Mouse (Mus musculus) ZHBTc4 (cell line): Measurements from ENCODE around the gene Ptgds.

Source experiments
- DNase-seq: peaks from one replicate; pipeline ENCODE4 v3.0.0-alpha.2; 2011; ENCODE audit warnings: low read depth, low spot score

The Ptgds gene

DNA sequence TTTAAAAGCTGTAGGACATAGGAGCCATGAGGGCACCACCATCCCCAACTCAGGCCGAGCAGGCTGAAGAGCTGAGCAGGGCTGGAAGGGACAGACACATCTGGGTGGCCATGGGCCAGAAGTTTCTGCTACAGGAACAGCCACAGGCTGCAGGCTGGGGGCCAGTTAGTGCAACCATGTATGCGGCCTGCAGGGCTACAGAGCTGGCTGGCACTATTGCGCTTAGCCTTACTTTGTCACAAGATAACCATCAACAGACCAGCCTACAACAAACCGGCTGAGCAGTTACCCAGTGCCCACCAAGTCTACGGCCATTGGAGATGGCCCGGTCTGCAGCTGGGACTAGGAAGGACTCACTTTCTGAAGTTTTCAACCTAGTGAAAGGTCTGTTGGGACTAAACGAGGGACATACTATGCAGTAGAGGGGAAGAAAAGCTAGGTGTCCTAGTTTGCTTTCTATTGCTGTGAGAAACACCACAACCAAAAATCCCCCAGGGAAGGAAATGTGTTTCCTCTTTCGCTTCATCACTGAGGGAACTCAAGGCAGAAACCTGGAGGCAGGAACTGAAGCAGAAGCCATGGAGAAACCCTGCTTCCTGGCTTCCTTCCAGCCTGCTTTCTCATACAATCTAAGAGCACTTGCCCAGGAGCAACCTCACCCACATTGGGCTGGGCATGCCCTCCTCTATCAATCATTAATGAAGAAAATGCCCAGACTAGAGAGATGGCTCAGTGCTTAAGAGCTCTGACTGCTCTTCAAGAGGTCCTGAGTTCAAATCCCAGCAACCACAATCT lies 18.8 kb downstream of the Ptgds start:
- DNase-seq = no peak

GRCm38 (mm10) chr2:25442682-25443081 lies 27.2 kb downstream of the Ptgds start:
- DNase-seq = no peak

GRCm38 (mm10) chr2:25441067-25441466 lies 28.8 kb downstream of the Ptgds start:
- DNase-seq = no peak

DNA sequence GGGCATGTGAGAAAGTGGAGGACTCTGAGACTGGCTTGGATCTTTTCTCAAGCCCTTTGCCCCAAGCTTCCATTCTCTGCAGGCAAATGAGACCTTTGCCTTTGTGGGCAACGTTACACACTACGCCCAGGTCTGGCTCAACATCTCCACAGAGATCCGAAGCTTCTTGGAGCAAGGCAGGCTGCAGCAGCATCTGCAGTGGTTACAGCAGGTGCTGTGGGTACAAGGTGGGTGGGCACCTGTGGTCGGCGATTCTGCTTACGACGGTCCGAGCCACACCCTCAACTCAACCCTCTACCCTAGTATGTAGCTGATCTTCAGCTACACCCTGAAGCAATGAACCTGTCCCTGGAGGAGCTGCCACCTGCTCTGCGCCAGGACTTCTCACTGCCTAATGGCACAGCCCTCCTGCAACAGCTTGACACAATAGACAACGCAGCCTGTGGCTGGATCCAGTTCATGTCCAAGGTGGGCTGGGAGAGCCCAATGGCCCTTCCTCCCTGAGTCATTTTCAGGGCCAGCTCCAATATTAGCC lies 33.5 kb downstream of the Ptgds start:
- no peak for DNase-seq

DNA sequence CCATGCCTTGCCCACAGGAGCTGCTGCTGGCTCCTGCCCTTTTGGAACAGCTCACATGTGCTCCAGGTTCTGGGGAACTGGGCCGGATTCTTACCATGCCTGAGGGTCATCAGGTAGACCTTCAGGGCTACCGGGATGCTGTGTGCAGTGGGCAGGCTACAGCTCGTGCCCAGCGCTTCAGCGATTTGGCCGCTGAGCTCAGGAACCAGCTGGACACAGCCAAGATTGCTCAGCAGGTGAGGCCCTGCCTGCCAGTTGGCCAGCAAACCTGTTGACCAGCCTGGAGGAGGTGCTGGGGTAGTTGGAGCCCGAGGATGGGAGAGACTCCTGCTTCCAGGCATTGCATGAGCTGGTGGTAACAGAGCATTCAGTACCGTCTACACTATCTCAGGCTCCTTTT lies 35.6 kb downstream of the Ptgds start:
- no peak for DNase-seq

DNA sequence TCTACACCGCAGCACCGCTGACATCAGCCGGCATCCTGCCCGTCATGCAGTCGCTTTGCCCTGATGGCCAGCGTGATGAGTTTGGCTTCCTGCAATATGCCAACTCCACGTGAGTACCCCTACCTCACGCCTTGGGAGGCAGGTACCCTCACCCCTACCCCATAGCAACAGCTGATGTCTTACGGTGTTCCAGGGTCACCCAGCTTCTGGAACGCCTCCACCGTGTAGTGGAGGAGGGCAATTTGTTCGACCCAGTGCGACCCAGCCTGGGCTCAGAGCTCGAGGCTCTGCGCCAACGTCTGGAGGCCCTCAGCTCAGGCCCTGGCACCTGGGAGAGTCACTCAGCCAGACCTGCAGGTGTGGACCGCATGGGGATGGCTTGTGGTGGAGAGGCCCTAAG lies 36.7 kb downstream of the Ptgds start:
- DNase-seq = no peak

GRCm38 (mm10) chr2:25432326-25433098 lies 37.3 kb downstream of the Ptgds start:
- DNase-seq = no peak

- no peak for DNase-seq
These were observed 38.5 kb downstream of the Ptgds start for GRCm38 (mm10) chr2:25431308-25431855.

DNA sequence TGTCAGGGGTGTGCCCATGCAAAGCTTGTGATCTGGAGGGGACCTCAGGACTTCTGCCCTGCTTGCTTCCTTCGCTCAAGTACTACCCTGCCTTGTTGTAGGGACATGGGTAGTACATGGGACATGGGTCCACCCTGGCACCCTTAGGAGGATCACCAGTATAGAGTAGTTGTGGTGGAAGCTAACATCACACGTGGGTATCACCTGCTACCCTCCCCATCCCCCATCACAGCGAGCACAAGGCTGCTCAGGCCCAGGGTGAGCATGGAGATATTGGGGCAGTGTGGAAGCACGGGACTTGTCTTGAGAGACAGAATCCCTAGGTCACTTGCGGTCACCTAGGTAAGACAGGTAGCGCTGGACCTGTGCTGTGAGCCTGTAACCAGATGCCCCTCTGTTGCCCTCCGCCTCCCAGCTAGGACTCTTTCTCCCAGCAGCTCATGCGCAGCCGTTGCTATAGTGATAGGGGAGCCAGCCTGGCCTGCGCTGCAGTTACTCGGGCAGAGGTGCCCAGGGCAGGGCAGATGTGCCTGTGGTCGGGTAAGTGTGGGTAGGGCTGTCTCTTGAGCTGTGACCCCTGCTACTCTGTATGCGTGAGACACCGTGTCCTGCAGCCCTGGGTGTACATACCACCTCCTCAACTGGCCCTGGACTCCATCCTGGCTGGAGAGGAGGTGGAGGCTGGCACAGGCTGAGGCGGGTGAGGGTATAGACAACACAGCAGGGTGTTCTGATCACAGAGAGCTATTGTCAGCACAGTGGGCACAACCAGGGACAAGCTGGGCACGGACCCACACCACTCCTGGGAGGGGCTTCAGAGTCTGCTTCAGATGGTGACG lies 39.2 kb downstream of the Ptgds start:
- no peak for DNase-seq

- DNase-seq = no peak
These were observed 40.2 kb downstream of the Ptgds start for GRCm38 (mm10) chr2:25429435-25430180.

DNA sequence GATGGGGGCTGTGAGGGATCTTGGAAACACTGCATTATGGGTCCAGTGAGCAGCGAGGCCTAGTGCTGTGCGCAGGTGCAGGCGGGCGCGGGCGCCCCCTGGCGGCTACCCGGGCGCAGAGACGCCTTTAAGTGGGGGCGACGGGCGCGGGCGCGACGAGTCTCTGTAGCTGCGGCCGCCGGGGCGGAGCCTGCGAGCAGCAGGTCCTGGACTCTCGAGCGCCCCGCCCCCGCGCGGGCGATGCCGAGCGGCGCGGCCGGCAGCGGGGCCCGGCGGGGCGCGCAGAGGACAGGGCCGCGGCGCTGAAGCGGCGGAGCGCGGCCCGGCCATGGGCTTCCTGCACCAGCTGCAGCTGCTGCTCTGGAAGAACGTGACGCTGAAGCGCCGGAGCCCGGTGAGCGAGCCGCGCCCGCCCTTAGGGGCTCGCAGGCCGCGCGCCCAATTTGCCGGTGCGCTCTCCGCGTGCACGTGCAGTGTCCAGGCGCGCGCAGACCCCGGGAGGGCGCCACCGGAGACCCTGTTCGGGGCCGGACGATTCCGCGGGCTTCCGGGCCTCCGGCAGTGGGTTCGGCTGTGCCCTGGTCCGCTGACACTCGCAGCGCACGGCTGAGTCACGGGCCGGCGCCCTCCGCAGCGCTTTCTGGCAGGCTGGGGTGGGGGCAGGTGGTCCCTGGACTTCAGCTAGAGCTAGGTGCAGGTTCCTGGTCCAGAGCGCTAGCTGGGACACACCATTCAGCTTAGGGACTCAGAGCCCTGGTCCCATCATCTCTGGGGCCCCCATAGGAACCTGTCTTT lies 41.2 kb downstream of the Ptgds start, which contains the start of gene Abca2:
Abca2 (plus strand) TSS at position 262 of the 795 bp plus-strand sequence.
- DNase-seq = peak; percentile 98

- no peak for DNase-seq
These were observed 42.6 kb downstream of the Ptgds start for GRCm38 (mm10) chr2:25427256-25427655.

- peak; percentile 89 for DNase-seq
These were observed 43.1 kb downstream of the Ptgds start for GRCm38 (mm10) chr2:25426721-25427191.

- peak; percentile 42 for DNase-seq
These were observed 44.4 kb downstream of the Ptgds start for GRCm38 (mm10) chr2:25425481-25425880.

- no peak for DNase-seq
These were observed 46.2 kb downstream of the Ptgds start for GRCm38 (mm10) chr2:25423626-25424025.

GRCm38 (mm10) chr2:25422587-25423410 lies 47.0 kb downstream of the Ptgds start, which contains the start of gene Fut7:
TSS of gene Fut7 (plus strand) at chr2:25423267.
- no peak for DNase-seq

- DNase-seq = peak; percentile 91
These were observed 48.0 kb downstream of the Ptgds start for GRCm38 (mm10) chr2:25421896-25422295.

- no peak for DNase-seq
These were observed 52.4 kb downstream of the Ptgds start for GRCm38 (mm10) chr2:25417426-25417825.
